Mouse (Mus musculus) ES-E14 (cell line): ENCODE results near the gene Slc35f1.

ENCODE experiments used
- CHD2 ChIP-seq: IDR thresholded peaks from 2 replicates; pipeline ENCODE4 v1.6.1; 2014; ENCODE audit warnings: mild to moderate bottlenecking, low read depth, low read length, inconsistent platforms
- HCFC1 ChIP-seq: IDR thresholded peaks from 2 replicates; pipeline ENCODE4 v1.6.1; 2012; ENCODE audit warnings: low read length, inconsistent platforms, borderline replicate concordance; ENCODE audit not compliant: insufficient read depth
- MAFK ChIP-seq: IDR thresholded peaks from 2 replicates; pipeline ENCODE4 v1.6.1; 2014; ENCODE audit warnings: mild to moderate bottlenecking, low read depth, low read length, inconsistent platforms; ENCODE audit not compliant: insufficient read depth
- ZC3H11A ChIP-seq: IDR thresholded peaks from 2 replicates; pipeline ENCODE4 v1.6.1; 2012; ENCODE audit warnings: low read depth, mild to moderate bottlenecking, inconsistent platforms, low read length, borderline replicate concordance
- ZNF384 ChIP-seq: IDR thresholded peaks from 2 replicates; pipeline ENCODE4 v1.6.1; 2012; ENCODE audit warnings: low read depth, low read length, inconsistent platforms

DNA sequence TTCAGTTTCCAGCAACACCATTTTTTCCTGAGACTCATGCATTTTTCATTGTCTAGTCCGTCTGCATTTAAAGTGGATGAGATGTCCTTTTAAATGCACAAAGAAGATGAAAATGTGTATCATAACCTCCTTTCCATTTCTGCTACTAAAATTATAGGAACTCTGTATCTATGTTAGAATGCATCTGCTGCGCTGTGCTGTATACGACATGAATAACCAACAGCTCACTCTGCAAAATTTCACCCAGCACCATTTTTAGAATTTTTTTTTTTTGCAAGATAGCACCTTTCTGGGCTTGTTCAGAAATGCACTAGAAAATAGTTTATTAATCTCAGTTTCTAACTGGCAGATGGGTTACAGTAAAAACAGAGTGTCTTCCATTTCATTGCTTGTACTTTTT lies 236.0 kb downstream of the Slc35f1 start:
- TF ChIP-seq HCFC1 (no peak), ZC3H11A (no peak), CHD2 (no peak), MAFK (no peak), ZNF384 (no peak)
